Mouse (Mus musculus) frontal cortex, postnatal 14 days (tissue): ENCODE results near the gene Taar3.
A peak's percentile ranks its signal among the peaks of the same experiment; 100 is the strongest.

Source experiments
- DNase-seq, 2 experiments: peaks; one replicate each; pipeline ENCODE4 v3.0.0; 2022; ENCODE audit warnings: low spot score in 2 of 2

Taar3 gene

DNA sequence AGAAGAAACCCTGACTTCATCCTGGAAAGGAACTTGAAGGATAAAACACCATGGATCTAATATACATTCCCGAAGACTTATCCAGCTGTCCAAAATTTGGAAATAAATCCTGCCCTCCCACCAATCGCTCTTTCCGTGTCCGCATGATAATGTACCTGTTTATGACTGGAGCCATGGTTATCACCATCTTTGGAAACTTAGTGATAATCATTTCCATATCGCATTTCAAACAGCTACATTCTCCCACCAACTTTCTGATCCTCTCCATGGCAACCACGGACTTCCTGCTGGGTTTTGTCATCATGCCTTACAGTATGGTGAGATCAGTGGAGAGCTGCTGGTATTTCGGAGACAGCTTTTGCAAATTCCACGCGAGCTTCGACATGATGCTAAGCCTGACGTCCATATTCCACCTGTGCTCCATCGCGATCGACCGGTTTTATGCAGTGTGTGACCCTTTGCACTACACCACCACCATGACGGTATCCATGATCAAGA, at the start of gene Taar3:
Gene Taar3 (plus strand): TSS at position 51 of the 498 bp plus-strand sequence.
- DNase-seq = no peak

DNA sequence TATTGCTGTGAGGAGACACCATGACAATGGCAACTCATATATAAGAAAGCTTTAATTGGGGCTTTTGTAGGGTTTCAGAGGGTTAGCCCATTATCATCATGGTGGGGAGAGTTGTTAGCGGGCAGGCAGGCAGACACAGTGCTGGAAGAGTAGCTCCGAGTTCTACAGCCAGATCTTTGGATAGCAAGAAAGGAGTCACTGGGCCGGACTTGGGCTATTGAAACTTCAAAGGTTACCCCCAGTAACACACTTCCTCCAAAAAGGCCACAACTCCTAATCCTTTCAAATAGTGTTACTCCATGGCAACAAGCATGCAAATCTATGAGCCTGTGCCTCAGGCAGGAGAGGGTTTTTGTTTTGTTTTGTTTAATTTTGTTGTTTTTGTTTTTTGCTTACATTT, 48.2 kb upstream of the Taar3 start:
- DNase-seq = no peak

DNA sequence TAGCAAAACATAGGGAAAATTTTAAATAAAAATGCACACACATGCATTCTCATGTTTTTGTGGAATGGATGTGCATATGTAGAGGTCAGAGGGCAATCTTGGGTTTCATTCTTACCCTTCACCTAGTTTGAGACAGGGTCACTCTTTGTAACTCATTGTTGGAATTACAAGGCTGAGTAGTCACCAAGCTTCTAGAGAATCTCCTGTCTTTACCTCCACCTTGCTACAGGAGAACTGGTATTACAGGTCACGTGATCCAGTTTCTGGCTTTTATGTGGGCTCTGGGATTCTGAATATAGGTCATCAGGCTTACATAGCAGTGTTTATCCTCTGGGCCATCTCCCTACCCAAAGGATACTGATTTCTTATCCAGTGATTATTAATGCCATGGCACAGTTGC, 43.7 kb upstream of the Taar3 start:
- DNase-seq = no peak

DNA sequence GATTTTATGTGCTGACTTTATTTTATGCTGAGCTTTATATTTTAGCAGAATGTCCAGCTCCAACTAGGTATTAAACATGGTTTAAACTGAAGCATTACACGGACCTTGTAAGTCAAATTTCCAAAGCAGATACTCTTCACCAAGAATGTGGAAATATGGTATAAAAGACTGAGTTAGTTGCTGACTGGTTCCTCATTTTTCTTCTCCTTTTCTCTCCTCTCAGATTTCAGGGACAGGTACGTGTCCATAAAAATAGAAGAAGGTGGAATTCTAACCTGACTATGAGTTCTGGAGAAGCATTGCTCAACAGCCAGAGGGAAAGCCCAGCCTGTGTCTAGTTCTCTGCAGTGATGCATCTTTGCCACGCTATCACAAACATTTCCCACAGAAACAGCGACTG, 29.3 kb upstream of the Taar3 start, which contains the start of gene Taar1:
Gene Taar1 (plus strand): TSS at position 301 of the 400 bp plus-strand sequence.
- DNase-seq = no peak

GRCm38 (mm10) chr10:23922468-23922867, 26.9 kb upstream of the Taar3 start:
- no peak for DNase-seq

- DNase-seq = no peak
These were observed 25.4 kb upstream of the Taar3 start for GRCm38 (mm10) chr10:23923941-23924340.

- no peak for DNase-seq
These were observed 11.7 kb upstream of the Taar3 start for GRCm38 (mm10) chr10:23937613-23938012.

- no peak for DNase-seq
These were observed 11.0 kb upstream of the Taar3 start, which contains the start of gene Taar2 for GRCm38 (mm10) chr10:23938312-23938711. Gene Taar2, plus strand, starts transcription at chr10:23938572.

- DNase-seq = no peak
These were observed 6.9 kb upstream of the Taar3 start for GRCm38 (mm10) chr10:23942465-23942864.

- no peak for DNase-seq
These were observed 1.3 kb upstream of the Taar3 start for GRCm38 (mm10) chr10:23948026-23948425.

GRCm38 (mm10) chr10:23951714-23952113, 2.4 kb downstream of the Taar3 start:
- DNase-seq = no peak

DNA sequence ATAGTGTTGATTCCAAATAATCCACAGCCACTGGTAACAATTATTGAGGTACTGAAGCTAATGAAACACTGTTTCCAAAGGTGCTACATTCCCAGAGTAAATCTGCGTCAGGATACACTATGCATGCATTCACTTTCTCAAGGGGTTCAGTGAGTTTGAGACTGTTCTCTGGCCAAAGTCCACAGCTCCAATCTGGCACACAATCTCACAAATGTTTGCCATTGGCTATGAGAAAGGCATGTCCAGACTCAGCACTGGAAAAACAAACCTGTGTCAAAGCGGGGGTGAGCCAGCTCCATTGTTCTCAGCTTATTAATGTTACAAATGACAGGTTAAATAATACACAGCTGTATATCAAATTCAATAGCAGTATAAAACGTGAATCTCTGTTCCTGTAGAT, 9.7 kb downstream of the Taar3 start:
- no peak for DNase-seq

DNA sequence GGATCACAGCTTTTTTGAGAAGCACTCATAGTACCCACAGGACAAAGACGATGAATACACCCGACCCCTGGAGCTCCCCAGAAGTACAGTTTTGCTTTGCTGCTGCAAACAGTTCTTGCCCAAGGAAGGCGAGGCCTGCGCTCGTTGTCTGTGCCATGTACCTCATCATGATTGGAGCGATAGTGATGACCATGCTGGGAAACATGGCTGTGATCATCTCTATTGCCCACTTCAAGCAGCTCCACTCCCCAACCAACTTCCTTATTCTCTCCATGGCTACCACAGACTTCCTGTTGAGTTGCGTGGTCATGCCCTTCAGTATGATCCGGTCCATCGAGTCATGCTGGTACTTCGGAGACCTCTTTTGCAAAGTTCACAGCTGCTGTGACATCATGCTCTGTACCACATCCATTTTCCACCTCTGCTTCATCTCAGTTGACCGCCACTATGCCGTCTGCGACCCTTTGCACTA, 11.1 kb downstream of the Taar3 start, which contains the start of gene Taar4:
Gene Taar4 (plus strand): TSS at position 51 of the 472 bp plus-strand sequence.
- DNase-seq = no peak

DNA sequence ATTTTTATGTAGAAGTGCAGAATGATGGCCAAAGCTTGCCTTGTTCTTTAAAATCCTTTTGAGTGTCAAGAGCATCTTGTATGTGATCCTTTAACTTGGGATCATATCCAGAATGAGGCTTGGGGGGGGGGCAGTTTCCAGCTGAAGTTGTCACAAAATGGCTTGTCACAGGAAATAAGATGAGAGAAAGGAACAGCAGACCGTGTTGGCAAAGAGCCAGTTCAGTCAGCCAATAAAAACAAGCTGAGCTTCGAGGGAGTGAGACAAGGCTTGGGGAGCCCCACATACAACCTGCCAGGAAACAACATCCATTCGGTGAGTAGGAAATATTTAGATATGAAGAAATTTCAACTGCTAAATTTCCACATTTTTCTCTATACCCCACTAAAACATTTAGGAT, 14.1 kb downstream of the Taar3 start:
- DNase-seq = no peak

GRCm38 (mm10) chr10:23964921-23965610, 15.7 kb downstream of the Taar3 start:
- no peak for DNase-seq

DNA sequence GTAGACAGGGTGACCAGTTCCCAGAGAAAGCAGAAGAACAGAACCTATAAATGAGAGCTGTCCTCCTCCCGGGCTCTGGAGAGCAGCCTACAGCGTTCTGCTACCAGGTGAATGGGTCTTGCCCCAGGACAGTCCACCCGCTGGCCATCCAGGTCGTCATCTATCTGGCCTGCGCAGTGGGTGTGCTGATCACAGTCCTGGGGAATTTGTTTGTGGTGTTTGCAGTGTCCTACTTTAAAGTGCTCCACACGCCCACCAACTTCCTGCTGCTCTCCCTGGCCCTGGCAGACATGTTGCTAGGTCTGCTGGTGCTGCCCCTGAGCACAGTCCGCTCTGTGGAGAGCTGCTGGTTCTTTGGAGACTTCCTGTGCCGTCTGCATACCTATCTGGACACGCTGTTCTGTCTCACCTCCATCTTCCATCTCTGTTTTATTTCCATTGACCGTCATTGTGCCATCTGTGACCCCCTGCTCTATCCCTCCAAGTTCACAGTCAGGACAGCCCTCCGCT, 21.4 kb downstream of the Taar3 start, which contains the start of gene Taar5:
Gene Taar5 (plus strand): TSS at position 51 of the 510 bp plus-strand sequence.
- DNase-seq = no peak

DNA sequence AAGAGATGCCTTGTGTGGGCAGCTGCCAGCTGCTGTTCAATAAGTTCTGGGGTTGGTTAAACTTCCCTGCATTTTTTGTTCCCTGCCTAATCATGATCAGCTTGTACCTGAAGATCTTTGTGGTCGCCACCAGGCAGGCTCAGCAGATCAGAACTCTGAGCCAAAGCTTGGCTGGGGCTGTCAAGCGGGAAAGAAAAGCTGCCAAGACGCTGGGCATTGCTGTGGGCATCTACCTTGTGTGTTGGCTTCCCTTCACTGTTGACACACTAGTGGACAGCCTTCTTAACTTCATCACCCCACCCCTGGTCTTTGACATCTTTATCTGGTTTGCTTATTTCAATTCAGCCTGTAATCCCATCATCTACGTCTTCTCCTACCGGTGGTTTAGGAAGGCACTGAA, 21.9 kb downstream of the Taar3 start:
- no peak for DNase-seq

GRCm38 (mm10) chr10:23977958-23978357, 28.6 kb downstream of the Taar3 start:
- DNase-seq = no peak

DNA sequence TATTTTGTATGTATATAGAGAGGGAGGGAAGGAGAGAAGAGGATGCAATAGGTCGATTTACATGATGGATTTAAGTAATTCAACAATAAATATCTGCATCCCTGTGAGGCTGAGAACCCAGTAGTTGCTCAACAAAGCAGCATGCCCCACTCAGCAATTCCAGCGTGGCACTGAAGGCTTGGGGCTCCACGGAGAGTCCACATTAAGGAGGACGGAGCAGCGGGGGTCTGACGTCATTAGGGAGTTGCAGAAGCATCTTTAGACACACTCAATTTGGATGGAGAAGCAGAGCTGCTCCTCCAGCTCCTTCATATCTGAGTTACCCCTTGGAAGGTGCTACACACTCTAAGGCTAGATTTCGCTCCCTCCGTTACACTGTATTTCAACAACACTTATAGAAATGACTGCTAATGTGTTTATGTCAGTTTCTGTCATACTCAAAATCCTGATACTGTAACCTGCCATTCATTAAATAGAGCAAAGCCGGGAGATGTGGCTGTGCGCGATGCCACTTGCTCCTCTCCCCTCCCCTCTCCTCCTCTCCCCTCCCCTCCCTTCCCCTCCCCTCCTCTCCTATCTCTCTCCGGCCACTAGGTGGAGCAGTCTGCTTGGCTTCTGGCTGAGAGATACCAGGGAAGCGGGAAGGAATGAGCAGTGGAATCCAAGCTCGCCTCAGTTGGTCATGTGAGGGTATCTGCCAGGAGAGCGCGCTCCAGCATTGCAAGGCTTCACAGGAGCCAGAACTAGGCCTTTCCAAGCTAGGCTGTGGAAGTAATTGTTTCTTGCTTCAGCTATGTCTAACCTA, 29.7 kb downstream of the Taar3 start:
- peak; percentile 37 to 55 for DNase-seq

GRCm38 (mm10) chr10:23985546-23985945, 36.2 kb downstream of the Taar3 start, which contains the start of gene Taar6:
Gene Taar6, minus strand, starts transcription at chr10:23985646.
- no peak for DNase-seq

GRCm38 (mm10) chr10:23986419-23986818, 37.1 kb downstream of the Taar3 start:
- no peak for DNase-seq

DNA sequence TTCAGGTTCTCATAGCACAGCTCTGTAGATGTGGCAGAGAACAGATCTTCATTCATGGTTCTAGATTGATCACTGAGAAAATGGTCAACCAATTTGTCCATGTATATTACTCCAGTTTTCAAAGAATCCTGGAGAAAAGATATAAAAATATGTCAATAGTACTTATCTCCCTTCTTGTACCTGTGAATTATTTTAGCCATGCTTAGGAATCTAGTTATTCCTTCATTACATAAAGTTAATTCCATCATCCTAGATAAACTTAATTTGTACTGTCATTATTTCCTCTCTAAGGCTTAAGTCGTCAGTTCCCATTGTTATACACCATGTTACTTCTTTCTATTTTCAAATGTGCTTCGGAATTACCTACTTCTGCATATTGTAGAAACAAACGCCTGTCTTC, 44.0 kb downstream of the Taar3 start, which contains the start of gene Taar7a:
Gene Taar7a (minus strand): TSS at position 101 of the 400 bp plus-strand sequence.
- no peak for DNase-seq
